8 mouse cellular contexts compared by ENCODE assay signal in genomic region chr6:136466956-136467750, GRCm38 (mm10). TPM values are rescaled to one million over a fixed set of nuclear protein-coding genes. Genes with fewer than 3 reads are reported as not detected.
A peak's percentile ranks its signal among the peaks of the same experiment; 100 is the strongest.
DNase-seq lines count a peak whose midpoint lies in the region; ATAC-seq and TF ChIP-seq lines count a peak whose summit lies in the region.

No protein-coding gene starts in this region.

- peaks cover 29% of the 10 kb centered on the region for H3K9me3 ChIP-seq in ES-Bruce4 (replicated peaks; ENCODE audit: control insufficient read depth, insufficient read depth, low read length, poor library complexity, severe bottlenecking)
- no peaks in the 10 kb centered on the region for H3K9me3 ChIP-seq in forebrain, embryonic 14.5 days (replicated peaks; ENCODE audit: control insufficient read depth, low read length)
- H3K9me3 ChIP-seq in lung, embryonic 15.5 days: no peaks in the 10 kb centered on the region

- TF ChIP-seq CTCF in ES-Bruce4 (IDR thresholded peaks at IDR 0.05; ENCODE audit: low read depth, low read length): peak; percentile 44
- peak; percentile 68; the same call in 1 of the 2 replicates for TF ChIP-seq CTCF in olfactory bulb, adult 2 months (IDR thresholded peaks at IDR 0.05; ENCODE audit: insufficient read depth, low read depth, low read length)

- H3K4me3 ChIP-seq in ES-Bruce4 (ENCODE audit: low read depth, low read length): no peak overlapping the region
- H3K4me3 ChIP-seq in forebrain, embryonic 14.5 days (ENCODE audit: low read depth, low read length): no peak overlapping the region
- H3K4me3 ChIP-seq in lung, embryonic 15.5 days: no peak overlapping the region
- H3K4me3 ChIP-seq in olfactory bulb, adult 2 months (ENCODE audit: insufficient read depth, low read depth, low read length): no peak overlapping the region

- no peaks in the 10 kb centered on the region for H3K27me3 ChIP-seq in ES-Bruce4 (ENCODE audit: control insufficient read depth, insufficient read depth, low read length, poor library complexity, severe bottlenecking)
- H3K27me3 ChIP-seq in forebrain, embryonic 14.5 days (replicated peaks; ENCODE audit: control insufficient read depth, insufficient read depth, low read length): no peaks in the 10 kb centered on the region
- H3K27me3 ChIP-seq in lung, embryonic 15.5 days: no peaks in the 10 kb centered on the region

- intact Hi-C loops in heart, postnatal 14 days (cut with DNase I): loop anchor here (1.0 kb wide), 2 partner anchors 51 to 88 kb away; no protein-coding TSS in a partner anchor

- no peak overlapping the region for H3K4me2 ChIP-seq in forebrain, embryonic 14.5 days (ENCODE audit: low read length)
- no peak overlapping the region for H3K4me2 ChIP-seq in lung, embryonic 15.5 days

- no peak for ATAC-seq in forebrain, embryonic 14.5 days
- no peak for ATAC-seq in lung, embryonic 15.5 days (ENCODE audit: borderline replicate concordance, extremely low read depth, low FRiP score, low TSS enrichment)

- 53% methylated on average over 14 of the region's 14 CpGs for WGBS in forebrain, embryonic 14.5 days
- 40% methylated on average over 14 of the region's 14 CpGs for WGBS in lung, embryonic 15.5 days
- 51% methylated on average over 14 of the region's 14 CpGs for WGBS in olfactory bulb, adult 2 months

- no peak for TF ChIP-seq EP300 in ES-Bruce4 (IDR thresholded peaks at IDR 0.05; ENCODE audit: insufficient read depth, low read depth, low read length)

- TF ChIP-seq POLR2A in ES-Bruce4 (IDR thresholded peaks at IDR 0.05; ENCODE audit: insufficient read depth, low read length): no peak
- TF ChIP-seq POLR2A in olfactory bulb, adult 2 months (IDR thresholded peaks at IDR 0.05; ENCODE audit: insufficient read depth, low read depth, low read length): no peak

- H3K36me3 ChIP-seq in ES-Bruce4 (ENCODE audit: control insufficient read depth, insufficient read depth, low read length, poor library complexity, severe bottlenecking): no peaks in the 10 kb centered on the region
- no peaks in the 10 kb centered on the region for H3K36me3 ChIP-seq in forebrain, embryonic 14.5 days (ENCODE audit: control insufficient read depth, insufficient read depth, low read length)
- H3K36me3 ChIP-seq in lung, embryonic 15.5 days: no peaks in the 10 kb centered on the region

- H3K4me1 ChIP-seq in ES-Bruce4 (ENCODE audit: control insufficient read depth, insufficient read depth, low read length): peaks cover 9% of the 10 kb centered on the region
- H3K4me1 ChIP-seq in forebrain, embryonic 14.5 days (ENCODE audit: control insufficient read depth, insufficient read depth, low read length): peaks cover 23% of the 10 kb centered on the region
- H3K4me1 ChIP-seq in lung, embryonic 15.5 days: peaks cover 63% of the 10 kb centered on the region
- H3K4me1 ChIP-seq in olfactory bulb, adult 2 months (ENCODE audit: control insufficient read depth, insufficient read depth, low read length): peaks cover 34% of the 10 kb centered on the region

- peak overlapping the region; percentile 87 for H3K27ac ChIP-seq in ES-Bruce4 (ENCODE audit: insufficient read depth, low read length)
- H3K27ac ChIP-seq in forebrain, embryonic 14.5 days (ENCODE audit: low read depth, low read length): peak overlapping the region; percentile 98
- peak overlapping the region; percentile 96 for H3K27ac ChIP-seq in lung, embryonic 15.5 days
- peak overlapping the region; percentile 27; the same call in 1 of the 2 replicates for H3K27ac ChIP-seq in olfactory bulb, adult 2 months (ENCODE audit: insufficient read depth, low read depth, low read length)

- peak; percentile 90 for DNase-seq in c-Kit-positive CD71-positive TER-119-negative erythroid progenitor cells, embryonic 14.5 days (ENCODE audit: low read depth)
- peak; percentile 85 for DNase-seq in forebrain, embryonic 14.5 days (ENCODE audit: low spot score)
- DNase-seq in heart, postnatal 14 days: peak; percentile 86 to 93
- DNase-seq in layer of hippocampus, adult 8-10 months (ENCODE audit: low spot score in 2 of 2): peak; percentile 71 to 82
- DNase-seq in testis, postnatal 14 days (ENCODE audit: low spot score): peak; percentile 79

- no peak overlapping the region for H3K9ac ChIP-seq in ES-Bruce4 (ENCODE audit: low read depth, poor library complexity, severe bottlenecking)
- no peak overlapping the region for H3K9ac ChIP-seq in forebrain, embryonic 14.5 days (ENCODE audit: low read length)
- no peak overlapping the region for H3K9ac ChIP-seq in lung, embryonic 15.5 days

RNA-seq across cellular contexts. Expression of gene Atf7ip, which starts 38.8 kb away (rescaled TPM):
- 110 and 114 TPM in 2 replicates for polyA plus RNA-seq in ES-Bruce4 (2011; ENCODE audit: insufficient read depth, insufficient read length, low read depth, missing spikeins)
- polyA plus RNA-seq in forebrain, embryonic 14.5 days (2014; fragmentation: Nextera tagmentation; extraction: Ambion mirVana): 27.1 and 42.0 TPM in 2 replicates
- 100 to 1,000 TPM in 1 of 2 experiments, 10 to 100 TPM in 1; 92.6 to 107 TPM for total RNA-seq in heart, postnatal 14 days (2021)
- 100 to 1,000 TPM in 1 of 4 experiments, 10 to 100 TPM in 3; 90.9 to 100 (median 97.0) TPM for total RNA-seq in layer of hippocampus, adult 8-10 months (2022)
- 36.8 and 44.9 TPM in 2 replicates for polyA plus RNA-seq in lung, embryonic 15.5 days (2015; fragmentation: Nextera tagmentation; extraction: Ambion mirVana)
- polyA plus RNA-seq in olfactory bulb, adult 2 months (2012; ENCODE audit: insufficient read depth, insufficient read length, low replicate concordance, missing spikeins): 143 TPM in 1 of 2 replicates, not detected in the other

RNA-seq across cellular contexts. Expression of gene E330021D16Rik, which starts 51.8 kb away (rescaled TPM):
- polyA plus RNA-seq in ES-Bruce4 (2011; ENCODE audit: insufficient read depth, insufficient read length, low read depth, missing spikeins): 0.36 TPM in 1 of 2 replicates, not detected in the other
- not detected in 2 replicates for polyA plus RNA-seq in forebrain, embryonic 14.5 days (2014; fragmentation: Nextera tagmentation; extraction: Ambion mirVana)
- not detected for total RNA-seq in heart, postnatal 14 days (2021)
- not detected for total RNA-seq in layer of hippocampus, adult 8-10 months (2022)
- polyA plus RNA-seq in lung, embryonic 15.5 days (2015; fragmentation: Nextera tagmentation; extraction: Ambion mirVana): 0.42 TPM in 1 of 2 replicates, not detected in the other
- polyA plus RNA-seq in olfactory bulb, adult 2 months (2012; ENCODE audit: insufficient read depth, insufficient read length, low replicate concordance, missing spikeins): not detected in 2 replicates

Comparison
In these comparisons a context has a peak if more than half of its experiments do, and no peak if none do; other contexts are left out.
1. H3K27ac ChIP-seq: peak in every context shown above with its lines; median percentile 98 in forebrain, embryonic 14.5 days; 96 in lung, embryonic 15.5 days; 87 in ES-Bruce4; 27 in olfactory bulb, adult 2 months.